Mouse (Mus musculus): ENCODE measurements around the gene Rpl13a. TPM values are rescaled to one million over a fixed set of nuclear protein-coding genes. Genes with fewer than 3 reads are reported as not detected.

The Rpl13a gene
- total and polyA plus RNA-seq, 3 experiments, result 1,478 to 6,084 (median 2,356) TPM

DNA sequence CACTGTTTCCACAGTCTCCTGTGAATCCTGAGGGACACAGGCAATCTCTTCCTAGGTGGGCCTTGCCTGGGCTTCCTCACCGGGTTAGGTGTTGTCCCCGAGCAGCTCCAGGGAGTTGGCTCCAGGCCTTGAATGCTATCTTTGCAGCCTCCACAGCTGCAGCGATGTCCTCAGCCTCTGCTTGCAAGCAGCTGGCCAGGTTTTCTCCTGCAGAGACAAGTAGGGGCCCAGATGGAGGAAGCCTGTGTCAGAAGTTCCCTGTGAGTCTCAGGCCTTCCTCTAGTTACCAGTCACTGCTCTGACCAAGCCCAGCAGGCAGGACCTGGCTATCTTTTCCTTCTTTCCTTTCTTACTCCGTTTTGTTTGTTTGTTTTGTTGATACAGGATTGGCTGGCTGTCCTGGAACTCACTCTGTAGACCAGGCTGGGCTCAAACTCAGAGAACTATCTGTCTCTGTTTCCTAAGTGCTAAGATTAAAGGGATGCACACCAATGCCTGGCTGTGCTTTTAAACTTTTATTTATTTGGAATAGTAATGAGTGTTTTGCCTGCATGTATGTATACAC lies 20.1 kb upstream of the Rpl13a start:
- no peaks in the 10 kb centered on the region for H3K27me3 ChIP-seq (ENCODE audit: insufficient read depth, low read length)
- DNase-seq (ENCODE audit: low spot score) (no peak), ATAC-seq (ENCODE audit: extremely low read depth, insufficient number of reproducible peaks, low FRiP score, poor library complexity, severe bottlenecking) (no peak)
- H3K9me3 ChIP-seq (replicated peaks), result no peaks in the 10 kb centered on the region
- peaks cover 89% of the 10 kb centered on the region for H3K36me3 ChIP-seq (replicated peaks)
- H3K4me3 ChIP-seq (ENCODE audit: low read depth, low read length), result no peak overlapping the region
- peaks cover 27% of the 10 kb centered on the region for H3K4me1 ChIP-seq (ENCODE audit: insufficient read depth, low read depth, low read length)
- no peak for TF ChIP-seq TAL1 (conservative IDR thresholded peaks at IDR 0.05; ENCODE audit: low read depth, low read length)
- TF ChIP-seq POLR2AphosphoS5 (IDR thresholded peaks at IDR 0.05; ENCODE audit: insufficient replicate concordance, low read depth, low read length), result no peak
- no peak for TF ChIP-seq GATA2 (IDR thresholded peaks at IDR 0.05; ENCODE audit: borderline replicate concordance, low read depth, low read length)
- no peak for TF ChIP-seq GATA1 (IDR thresholded peaks at IDR 0.05; ENCODE audit: borderline replicate concordance, low read length)
- no peak for TF ChIP-seq CTCF (IDR thresholded peaks at IDR 0.05; ENCODE audit: low read depth, low read length)

DNA sequence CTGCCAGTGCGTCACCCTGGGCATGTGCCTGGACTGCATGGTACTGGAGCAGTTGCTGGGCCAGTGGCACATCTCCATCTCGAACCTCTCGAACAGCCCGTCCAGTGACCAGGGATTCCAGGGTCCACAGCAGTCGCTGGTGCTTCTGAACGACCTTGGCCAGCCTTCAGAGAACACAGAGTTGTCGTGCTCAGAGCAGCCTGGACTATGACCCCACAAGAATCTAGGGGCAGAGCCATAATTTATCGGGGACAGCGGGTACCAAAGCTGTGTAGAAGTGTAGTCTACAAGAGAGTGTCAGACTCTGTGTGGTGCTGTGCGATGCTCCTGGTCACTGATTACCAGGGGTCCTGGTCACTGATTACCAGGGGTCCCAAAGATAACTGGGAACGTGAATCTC lies 19.3 kb upstream of the Rpl13a start:
- ATAC-seq (ENCODE audit: extremely low read depth, insufficient number of reproducible peaks, low FRiP score, poor library complexity, severe bottlenecking), result no peak
- DNase-seq (ENCODE audit: low spot score), result no peak
- Histone ChIP-seq H3K27me3 (ENCODE audit: insufficient read depth, low read length) (no peaks in the 10 kb centered on the region), H3K36me3 (replicated peaks) (peaks cover 96% of the 10 kb centered on the region), H3K4me3 (ENCODE audit: low read depth, low read length) (no peak overlapping the region), H3K4me1 (ENCODE audit: insufficient read depth, low read depth, low read length) (peaks cover 27% of the 10 kb centered on the region), H3K9me3 (replicated peaks) (no peaks in the 10 kb centered on the region)
- TF ChIP-seq GATA2 (IDR thresholded peaks at IDR 0.05; ENCODE audit: borderline replicate concordance, low read depth, low read length) (no peak), CTCF (IDR thresholded peaks at IDR 0.05; ENCODE audit: low read depth, low read length) (no peak), POLR2AphosphoS5 (IDR thresholded peaks at IDR 0.05; ENCODE audit: insufficient replicate concordance, low read depth, low read length) (no peak), TAL1 (conservative IDR thresholded peaks at IDR 0.05; ENCODE audit: low read depth, low read length) (no peak), GATA1 (IDR thresholded peaks at IDR 0.05; ENCODE audit: borderline replicate concordance, low read length) (no peak)

DNA sequence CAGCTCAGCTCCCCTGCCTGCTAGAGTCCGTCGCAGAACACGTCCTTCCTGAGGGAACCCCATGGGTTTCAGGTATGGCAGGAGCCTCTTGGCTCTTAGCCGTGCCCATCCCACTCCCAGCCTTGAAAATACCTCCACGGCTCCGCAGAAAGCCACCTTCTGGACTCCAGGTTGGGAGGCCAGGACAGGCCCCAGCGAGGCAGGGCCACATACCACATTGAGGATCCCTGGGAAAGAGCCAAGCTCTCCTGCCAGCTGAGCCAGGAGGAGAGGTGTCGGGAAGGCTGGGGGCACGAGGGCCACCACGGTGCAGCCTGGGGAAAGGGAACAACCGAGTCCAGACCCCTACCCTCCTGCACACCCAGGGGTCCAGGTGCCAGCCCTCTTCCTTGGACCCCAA lies 18.7 kb upstream of the Rpl13a start:
- ATAC-seq (ENCODE audit: extremely low read depth, insufficient number of reproducible peaks, low FRiP score, poor library complexity, severe bottlenecking), result no peak
- Histone ChIP-seq H3K27me3 (ENCODE audit: insufficient read depth, low read length) (no peaks in the 10 kb centered on the region), H3K4me1 (ENCODE audit: insufficient read depth, low read depth, low read length) (peaks cover 31% of the 10 kb centered on the region), H3K4me3 (ENCODE audit: low read depth, low read length) (no peak overlapping the region), H3K9me3 (replicated peaks) (no peaks in the 10 kb centered on the region), H3K36me3 (replicated peaks) (peaks cover 100% of the 10 kb centered on the region)
- TF ChIP-seq TAL1 (conservative IDR thresholded peaks at IDR 0.05; ENCODE audit: low read depth, low read length), result no peak
- TF ChIP-seq POLR2AphosphoS5 (IDR thresholded peaks at IDR 0.05; ENCODE audit: insufficient replicate concordance, low read depth, low read length), result no peak
- no peak for TF ChIP-seq CTCF (IDR thresholded peaks at IDR 0.05; ENCODE audit: low read depth, low read length)
- no peak for TF ChIP-seq GATA2 (IDR thresholded peaks at IDR 0.05; ENCODE audit: borderline replicate concordance, low read depth, low read length)
- no peak for TF ChIP-seq GATA1 (IDR thresholded peaks at IDR 0.05; ENCODE audit: borderline replicate concordance, low read length)
- DNase-seq (ENCODE audit: low spot score), result no peak

DNA sequence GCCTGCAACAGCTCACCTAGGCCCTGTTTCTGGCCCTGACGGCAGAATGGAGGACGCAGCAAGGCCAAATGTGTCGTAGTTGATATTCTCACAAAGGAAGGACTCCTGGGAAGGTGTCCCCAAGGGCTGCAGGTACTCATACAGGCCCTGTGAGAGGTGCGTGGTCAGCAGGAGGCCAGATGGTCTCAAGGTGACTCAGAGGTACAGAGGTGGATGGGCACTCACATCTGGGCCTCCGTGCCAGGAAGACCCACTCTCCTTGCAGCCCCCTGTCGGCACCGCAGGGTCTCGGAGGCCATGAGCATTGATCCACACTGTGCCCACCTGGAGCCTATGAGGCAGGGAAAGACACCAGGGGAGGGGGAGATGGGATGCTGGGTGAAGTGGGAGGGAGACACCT lies 16.9 kb upstream of the Rpl13a start:
- no peak for DNase-seq (ENCODE audit: low spot score)
- H3K36me3 ChIP-seq (replicated peaks), result peaks cover 98% of the 10 kb centered on the region
- peaks cover 28% of the 10 kb centered on the region for H3K4me1 ChIP-seq (ENCODE audit: insufficient read depth, low read depth, low read length)
- H3K4me3 ChIP-seq (ENCODE audit: low read depth, low read length), result no peak overlapping the region
- no peaks in the 10 kb centered on the region for H3K9me3 ChIP-seq (replicated peaks)
- no peak for ATAC-seq (ENCODE audit: extremely low read depth, insufficient number of reproducible peaks, low FRiP score, poor library complexity, severe bottlenecking)
- no peaks in the 10 kb centered on the region for H3K27me3 ChIP-seq (ENCODE audit: insufficient read depth, low read length)
- no peak for TF ChIP-seq POLR2AphosphoS5 (IDR thresholded peaks at IDR 0.05; ENCODE audit: insufficient replicate concordance, low read depth, low read length)
- no peak for TF ChIP-seq TAL1 (conservative IDR thresholded peaks at IDR 0.05; ENCODE audit: low read depth, low read length)
- TF ChIP-seq GATA1 (IDR thresholded peaks at IDR 0.05; ENCODE audit: borderline replicate concordance, low read length), result no peak
- TF ChIP-seq GATA2 (IDR thresholded peaks at IDR 0.05; ENCODE audit: borderline replicate concordance, low read depth, low read length), result no peak
- TF ChIP-seq CTCF (IDR thresholded peaks at IDR 0.05; ENCODE audit: low read depth, low read length), result no peak

DNA sequence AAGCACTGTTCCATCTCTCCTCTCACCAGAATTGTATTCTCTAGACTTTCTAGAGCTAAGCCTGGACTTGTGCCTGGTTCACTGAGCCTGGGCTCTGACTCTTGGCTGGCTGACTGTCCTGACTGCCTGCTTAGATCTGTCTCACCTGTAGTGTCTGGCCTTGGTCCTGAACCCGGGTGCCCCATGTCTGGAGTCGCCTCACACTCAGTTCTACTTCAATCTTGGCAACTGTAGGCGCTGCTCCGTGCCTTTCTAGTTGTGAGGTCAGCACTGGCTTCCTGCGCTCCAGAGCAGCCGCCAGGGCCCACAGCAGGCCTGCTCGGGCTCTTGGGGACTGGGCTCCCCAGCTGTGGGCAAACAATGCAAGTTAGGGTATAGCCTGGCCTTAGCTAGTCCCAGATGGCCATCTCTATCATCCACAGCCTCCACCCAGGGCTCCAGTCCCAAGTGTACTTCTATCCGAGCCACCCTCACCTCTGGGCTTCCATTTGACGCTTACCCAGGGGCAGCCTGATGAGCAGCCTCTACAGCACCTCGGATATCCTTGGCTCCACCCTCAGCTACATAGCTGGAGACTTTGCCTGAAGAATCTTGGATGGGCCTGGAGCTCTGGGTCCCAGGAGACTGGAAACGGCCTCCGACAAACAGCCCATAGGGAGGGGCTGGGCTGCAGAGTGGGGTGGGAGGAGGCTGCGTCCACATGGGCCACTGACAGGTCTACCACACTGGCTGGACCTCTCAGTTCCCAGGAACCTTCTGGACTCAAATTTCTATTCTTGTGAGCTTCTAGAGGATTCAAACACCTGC lies 16.0 kb upstream of the Rpl13a start:
- Histone ChIP-seq H3K36me3 (replicated peaks) (peaks cover 98% of the 10 kb centered on the region), H3K9me3 (replicated peaks) (no peaks in the 10 kb centered on the region), H3K27me3 (ENCODE audit: insufficient read depth, low read length) (no peaks in the 10 kb centered on the region), H3K4me1 (ENCODE audit: insufficient read depth, low read depth, low read length) (peaks cover 32% of the 10 kb centered on the region), H3K4me3 (ENCODE audit: low read depth, low read length) (no peak overlapping the region)
- ATAC-seq (ENCODE audit: extremely low read depth, insufficient number of reproducible peaks, low FRiP score, poor library complexity, severe bottlenecking) (no peak), DNase-seq (ENCODE audit: low spot score) (no peak)
- TF ChIP-seq GATA1 (IDR thresholded peaks at IDR 0.05; ENCODE audit: borderline replicate concordance, low read length), result no peak
- TF ChIP-seq GATA2 (IDR thresholded peaks at IDR 0.05; ENCODE audit: borderline replicate concordance, low read depth, low read length), result no peak
- TF ChIP-seq TAL1 (conservative IDR thresholded peaks at IDR 0.05; ENCODE audit: low read depth, low read length), result no peak
- no peak for TF ChIP-seq POLR2AphosphoS5 (IDR thresholded peaks at IDR 0.05; ENCODE audit: insufficient replicate concordance, low read depth, low read length)
- no peak for TF ChIP-seq CTCF (IDR thresholded peaks at IDR 0.05; ENCODE audit: low read depth, low read length)

DNA sequence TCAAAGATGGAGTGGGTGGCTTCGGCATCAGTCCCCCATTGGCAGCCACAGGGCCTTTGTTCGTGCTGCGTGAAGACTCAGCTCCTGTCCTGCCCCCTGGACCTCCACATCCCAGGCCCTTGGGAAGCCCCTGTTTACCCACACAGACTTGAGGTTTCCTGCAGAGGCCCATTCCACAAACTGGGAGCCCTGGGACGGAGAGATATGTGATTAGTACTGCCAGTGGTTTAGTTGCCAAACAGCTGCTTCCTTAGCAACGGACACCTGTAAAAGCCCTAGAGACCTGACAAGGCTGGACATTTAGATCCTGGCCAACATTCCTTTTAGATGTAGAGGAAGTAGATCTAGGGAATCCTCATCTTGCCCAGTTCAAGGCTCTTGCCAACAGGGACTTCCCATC lies 13.4 kb upstream of the Rpl13a start:
- DNase-seq (ENCODE audit: low spot score), result no peak
- no peak for ATAC-seq (ENCODE audit: extremely low read depth, insufficient number of reproducible peaks, low FRiP score, poor library complexity, severe bottlenecking)
- Histone ChIP-seq H3K9me3 (replicated peaks) (no peaks in the 10 kb centered on the region), H3K27me3 (ENCODE audit: insufficient read depth, low read length) (no peaks in the 10 kb centered on the region), H3K36me3 (replicated peaks) (peaks cover 73% of the 10 kb centered on the region), H3K4me1 (ENCODE audit: insufficient read depth, low read depth, low read length) (peaks cover 57% of the 10 kb centered on the region), H3K4me3 (ENCODE audit: low read depth, low read length) (no peak overlapping the region)
- TF ChIP-seq POLR2AphosphoS5 (IDR thresholded peaks at IDR 0.05; ENCODE audit: insufficient replicate concordance, low read depth, low read length) (no peak), GATA2 (IDR thresholded peaks at IDR 0.05; ENCODE audit: borderline replicate concordance, low read depth, low read length) (no peak), GATA1 (IDR thresholded peaks at IDR 0.05; ENCODE audit: borderline replicate concordance, low read length) (no peak), CTCF (IDR thresholded peaks at IDR 0.05; ENCODE audit: low read depth, low read length) (no peak), TAL1 (conservative IDR thresholded peaks at IDR 0.05; ENCODE audit: low read depth, low read length) (no peak)
